In the genomic region with DNA sequence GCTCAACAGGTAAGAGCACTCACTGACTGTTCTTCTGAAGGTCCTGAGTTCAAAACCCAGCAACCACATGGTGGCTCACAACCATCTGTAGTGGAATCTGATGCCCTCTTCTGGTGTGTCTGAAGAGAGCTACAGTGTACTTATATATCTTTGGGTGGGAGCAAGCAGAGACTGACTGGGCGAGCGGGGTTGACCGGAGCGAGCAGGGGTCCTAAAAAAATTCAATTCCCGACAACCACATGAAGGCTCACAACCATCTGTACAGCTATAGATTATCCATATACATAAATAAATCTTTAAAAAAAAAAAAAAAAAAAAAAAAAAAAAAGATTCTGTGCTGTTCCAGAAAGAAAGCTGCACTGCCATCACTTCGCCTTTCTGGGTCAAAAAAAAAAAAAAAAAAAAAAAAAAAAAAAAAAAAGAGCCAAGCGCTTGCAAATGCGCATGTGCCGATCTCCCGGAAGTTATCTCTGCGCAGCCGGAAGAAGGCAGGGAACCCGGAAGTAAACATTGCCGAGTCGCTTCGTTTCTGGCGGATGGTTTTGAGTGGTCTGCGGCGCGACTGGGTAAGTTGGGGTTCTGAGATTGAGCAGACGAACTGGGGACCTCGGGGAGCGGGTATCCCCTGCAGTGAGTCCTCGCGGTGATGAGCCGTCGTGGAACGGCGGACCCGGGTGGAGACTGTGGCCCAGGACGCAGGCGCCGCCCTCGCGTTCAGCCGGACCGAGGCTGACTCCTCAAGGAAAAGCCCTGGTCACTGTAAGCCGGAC, we compare ENCODE assay signal across 8 mouse cellular contexts. TPM values are rescaled to one million over a fixed set of nuclear protein-coding genes. Genes with fewer than 3 reads are reported as not detected.
DNase-seq lines count a peak whose midpoint lies in the region; ATAC-seq lines count a peak whose summit lies in the region.

A gene (plus strand): TSS at position 491 of the 770 bp plus-strand sequence.

- H3K27ac ChIP-seq in hindbrain, embryonic 13.5 days: peak within 1 kb of the TSS; percentile 44; the same call in 1 of the 2 replicates
- peak within 1 kb of the TSS; percentile 42 for H3K27ac ChIP-seq in macrophage

- peaks cover 12% of the 10 kb centered on the region for H3K36me3 ChIP-seq in hindbrain, embryonic 13.5 days
- peaks cover 18% of the 10 kb centered on the region; the same call in 1 of the 2 replicates for H3K36me3 ChIP-seq in macrophage (ENCODE audit: inconsistent target)

- H3K9me3 ChIP-seq in hindbrain, embryonic 13.5 days: no peaks in the 10 kb centered on the region

- peak; percentile 84 for DNase-seq in ZHBTc4 (ENCODE audit: low read depth, low spot score)
- DNase-seq in cerebellum, postnatal 14 days: peak; percentile 83
- peak; percentile 9 to 50 for DNase-seq in frontal cortex, postnatal 25 days (ENCODE audit: low spot score in 2 of 2)
- peak; percentile 48 to 61 for DNase-seq in layer of hippocampus, postnatal 36 days
- DNase-seq in right cerebral cortex, adult 18-20 months: peak; percentile 71
- peak; percentile 77 for DNase-seq in urinary bladder, postnatal 14 days (ENCODE audit: low spot score)

- H3K9ac ChIP-seq in hindbrain, embryonic 13.5 days: peak within 1 kb of the TSS; percentile 85

- peak; percentile 88 for ATAC-seq in hindbrain, embryonic 13.5 days (ENCODE audit: low FRiP score)

- peak within 1 kb of the TSS; percentile 81 for H3K4me2 ChIP-seq in hindbrain, embryonic 13.5 days

- H3K27me3 ChIP-seq in hindbrain, embryonic 13.5 days: no peaks in the 10 kb centered on the region

- H3K4me1 ChIP-seq in hindbrain, embryonic 13.5 days (replicated peaks): peaks cover 12% of the 10 kb centered on the region

- peaks cover 37% of the 10 kb centered on the region for H3K79me2 ChIP-seq in macrophage (ENCODE audit: inconsistent target)

- WGBS in hindbrain, embryonic 13.5 days: 9% methylated on average over 38 of the region's 38 CpGs
- 2% methylated on average over 26 of the region's 38 CpGs for WGBS in macrophage (ENCODE audit: missing documents)

- peak within 1 kb of the TSS; percentile 91 for H3K4me3 ChIP-seq in hindbrain, embryonic 13.5 days
- H3K4me3 ChIP-seq in macrophage (ENCODE audit: inconsistent target): peak within 1 kb of the TSS; percentile 87

RNA-seq across cellular contexts. Expression of the gene that starts here (rescaled TPM):
- polyA plus RNA-seq in hindbrain, embryonic 13.5 days (2015; fragmentation: Nextera tagmentation; extraction: Ambion mirVana): 71.0 and 71.5 TPM in 2 replicates
- total RNA-seq in layer of hippocampus, postnatal 36 days (2021): 10 to 100 TPM; 59.6 to 60.1 TPM
- 10 to 100 TPM; 26.7 to 65.4 (median 51.5) TPM for total RNA-seq in macrophage (2018; cell fraction: chromatin; rRNA removed)
- 10 to 100 TPM; 47.2 to 75.5 (median 59.5) TPM for total RNA-seq in macrophage (2018; cell fraction: cytosol; rRNA removed)
- total RNA-seq in macrophage (2018; cell fraction: nucleus; rRNA removed): 10 to 100 TPM; 20.5 to 53.6 (median 36.4) TPM
- 42.4 to 90.8 TPM (median 47.7 TPM) in 3 replicates for polyA plus RNA-seq in macrophage (2018)

Comparison
In these comparisons a context has a peak if more than half of its experiments do, and no peak if none do; other contexts are left out.
1. Peak in every context shown above with its lines: DNase-seq, ATAC-seq, H3K4me3 ChIP-seq and H3K27ac ChIP-seq.
2. DNase-seq: peak in every context shown above with its lines; median percentile 84 in ZHBTc4; 83 in cerebellum, postnatal 14 days; 77 in urinary bladder, postnatal 14 days; 71 in right cerebral cortex, adult 18-20 months; 54 in layer of hippocampus, postnatal 36 days; 30 in frontal cortex, postnatal 25 days.